Mouse (Mus musculus): ENCODE measurements around the gene Gpatch8. TPM values are rescaled to one million over a fixed set of nuclear protein-coding genes. Genes with fewer than 3 reads are reported as not detected.

Gpatch8 gene
- polyA plus RNA-seq, 1 experiment from 2014 or later: 83.7 TPM

DNA sequence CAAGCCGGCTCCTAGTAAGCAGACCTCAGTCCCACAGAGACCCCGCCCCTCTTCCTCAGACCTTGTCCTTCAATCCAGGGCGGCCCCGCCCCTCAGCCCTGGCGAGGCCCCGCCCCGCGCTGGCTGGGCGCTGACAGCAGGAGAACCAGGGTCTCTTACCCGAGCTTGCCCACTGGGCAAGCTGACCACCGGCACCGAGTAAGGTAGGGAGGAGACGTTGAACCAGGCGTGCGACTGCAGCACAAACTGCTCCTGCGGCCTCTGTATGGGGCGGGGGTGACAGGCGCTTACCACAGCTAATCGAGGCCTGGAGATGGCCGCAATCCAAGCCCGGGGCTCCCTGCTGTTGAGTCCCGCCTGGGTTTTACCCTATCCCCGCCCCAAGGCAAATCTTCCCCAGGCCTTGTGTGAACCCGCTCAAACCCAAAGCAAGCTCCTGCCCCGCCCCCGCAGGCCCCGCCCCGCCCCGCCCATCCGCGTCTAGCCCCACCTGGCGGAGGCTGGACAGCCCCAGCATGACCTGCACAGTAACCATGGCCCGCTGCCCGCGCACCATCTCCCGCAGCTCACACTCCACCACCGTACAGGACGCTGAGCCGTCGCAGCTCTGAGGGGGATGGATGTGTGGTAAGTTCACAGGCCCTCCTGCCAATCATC is 100.3 kb downstream of the Gpatch8 start:
- Histone ChIP-seq H3K36me3 (ENCODE audit: control insufficient read depth, insufficient read depth, low read length) (no peaks in the 10 kb centered on the region), H3K4me1 (ENCODE audit: control insufficient read depth, insufficient read depth, low read length) (peaks cover 3% of the 10 kb centered on the region; the same call in 1 of the 2 replicates), H3K9ac (replicated peaks; ENCODE audit: low read depth, low read length) (peak overlapping the region; percentile 56), H3K27me3 (ENCODE audit: control insufficient read depth, insufficient read depth, low read length) (no peaks in the 10 kb centered on the region), H3K4me3 (ENCODE audit: low read depth, low read length) (peak overlapping the region; percentile 41), H3K4me2 (ENCODE audit: low read depth, low read length) (peak overlapping the region; percentile 77), H3K9me3 (ENCODE audit: control insufficient read depth, low read length) (no peaks in the 10 kb centered on the region), H3K27ac (ENCODE audit: low read depth, low read length) (peak overlapping the region; percentile 48; the same call in 1 of the 2 replicates)
- WGBS: 2% methylated on average over 38 of the region's 40 CpGs
- ATAC-seq (ENCODE audit: low read depth): peak; percentile 87

GRCm38 (mm10) chr11:102453131-102453530 is 103.1 kb downstream of the Gpatch8 start:
- Histone ChIP-seq H3K9ac (replicated peaks; ENCODE audit: low read depth, low read length) (no peak overlapping the region), H3K4me2 (ENCODE audit: low read depth, low read length) (no peak overlapping the region), H3K27me3 (ENCODE audit: control insufficient read depth, insufficient read depth, low read length) (no peaks in the 10 kb centered on the region), H3K4me3 (ENCODE audit: low read depth, low read length) (no peak overlapping the region), H3K4me1 (ENCODE audit: control insufficient read depth, insufficient read depth, low read length) (peaks cover 4% of the 10 kb centered on the region; the same call in 1 of the 2 replicates), H3K27ac (ENCODE audit: low read depth, low read length) (no peak overlapping the region), H3K9me3 (ENCODE audit: control insufficient read depth, low read length) (no peaks in the 10 kb centered on the region), H3K36me3 (ENCODE audit: control insufficient read depth, insufficient read depth, low read length) (no peaks in the 10 kb centered on the region)
- 20% methylated on average over 10 of the region's 10 CpGs for WGBS
- ATAC-seq (ENCODE audit: low read depth): no peak

GRCm38 (mm10) chr11:102449043-102450008 is 106.9 kb downstream of the Gpatch8 start:
- no peak overlapping the region for H3K4me3 ChIP-seq (ENCODE audit: low read depth, low read length)
- no peaks in the 10 kb centered on the region for H3K9me3 ChIP-seq (ENCODE audit: control insufficient read depth, low read length)
- no peak overlapping the region for H3K27ac ChIP-seq (ENCODE audit: low read depth, low read length)
- H3K4me1 ChIP-seq (ENCODE audit: control insufficient read depth, insufficient read depth, low read length): peaks cover 24% of the 10 kb centered on the region
- H3K27me3 ChIP-seq (ENCODE audit: control insufficient read depth, insufficient read depth, low read length): no peaks in the 10 kb centered on the region
- ATAC-seq (ENCODE audit: low read depth): no peak
- no peaks in the 10 kb centered on the region for H3K36me3 ChIP-seq (ENCODE audit: control insufficient read depth, insufficient read depth, low read length)
- no peak overlapping the region for H3K4me2 ChIP-seq (ENCODE audit: low read depth, low read length)
- H3K9ac ChIP-seq (replicated peaks; ENCODE audit: low read depth, low read length): no peak overlapping the region
- WGBS: 56% methylated on average over 17 of the region's 17 CpGs

GRCm38 (mm10) chr11:102448327-102448726 is 107.9 kb downstream of the Gpatch8 start:
- no peaks in the 10 kb centered on the region for H3K27me3 ChIP-seq (ENCODE audit: control insufficient read depth, insufficient read depth, low read length)
- no peak overlapping the region for H3K4me3 ChIP-seq (ENCODE audit: low read depth, low read length)
- WGBS: 14% methylated on average over 8 of the region's 8 CpGs
- H3K27ac ChIP-seq (ENCODE audit: low read depth, low read length): no peak overlapping the region
- no peaks in the 10 kb centered on the region for H3K36me3 ChIP-seq (ENCODE audit: control insufficient read depth, insufficient read depth, low read length)
- H3K4me2 ChIP-seq (ENCODE audit: low read depth, low read length): no peak overlapping the region
- H3K9ac ChIP-seq (replicated peaks; ENCODE audit: low read depth, low read length): no peak overlapping the region
- ATAC-seq (ENCODE audit: low read depth): no peak
- peaks cover 24% of the 10 kb centered on the region for H3K4me1 ChIP-seq (ENCODE audit: control insufficient read depth, insufficient read depth, low read length)
- H3K9me3 ChIP-seq (ENCODE audit: control insufficient read depth, low read length): no peaks in the 10 kb centered on the region

- Histone ChIP-seq H3K9me3 (ENCODE audit: control insufficient read depth, low read length) (no peaks in the 10 kb centered on the region), H3K36me3 (ENCODE audit: control insufficient read depth, insufficient read depth, low read length) (peaks cover 5% of the 10 kb centered on the region), H3K4me2 (ENCODE audit: low read depth, low read length) (peak within 1 kb of the TSS; percentile 72), H3K4me3 (ENCODE audit: low read depth, low read length) (peak within 1 kb of the TSS; percentile 95), H3K9ac (replicated peaks; ENCODE audit: low read depth, low read length) (peak within 1 kb of the TSS; percentile 99), H3K4me1 (ENCODE audit: control insufficient read depth, insufficient read depth, low read length) (peaks cover 24% of the 10 kb centered on the region), H3K27me3 (ENCODE audit: control insufficient read depth, insufficient read depth, low read length) (no peaks in the 10 kb centered on the region), H3K27ac (ENCODE audit: low read depth, low read length) (peak within 1 kb of the TSS; percentile 96)
- peak; percentile 83 for ATAC-seq (ENCODE audit: low read depth)
- under 1% methylated on average over 24 of the region's 40 CpGs for WGBS
Measured at GRCm38 (mm10) chr11:102447497-102447896, 108.7 kb downstream of the Gpatch8 start, which contains the start of gene Fam171a2. Fam171a2 (minus strand) TSS chr11:102447682.

DNA sequence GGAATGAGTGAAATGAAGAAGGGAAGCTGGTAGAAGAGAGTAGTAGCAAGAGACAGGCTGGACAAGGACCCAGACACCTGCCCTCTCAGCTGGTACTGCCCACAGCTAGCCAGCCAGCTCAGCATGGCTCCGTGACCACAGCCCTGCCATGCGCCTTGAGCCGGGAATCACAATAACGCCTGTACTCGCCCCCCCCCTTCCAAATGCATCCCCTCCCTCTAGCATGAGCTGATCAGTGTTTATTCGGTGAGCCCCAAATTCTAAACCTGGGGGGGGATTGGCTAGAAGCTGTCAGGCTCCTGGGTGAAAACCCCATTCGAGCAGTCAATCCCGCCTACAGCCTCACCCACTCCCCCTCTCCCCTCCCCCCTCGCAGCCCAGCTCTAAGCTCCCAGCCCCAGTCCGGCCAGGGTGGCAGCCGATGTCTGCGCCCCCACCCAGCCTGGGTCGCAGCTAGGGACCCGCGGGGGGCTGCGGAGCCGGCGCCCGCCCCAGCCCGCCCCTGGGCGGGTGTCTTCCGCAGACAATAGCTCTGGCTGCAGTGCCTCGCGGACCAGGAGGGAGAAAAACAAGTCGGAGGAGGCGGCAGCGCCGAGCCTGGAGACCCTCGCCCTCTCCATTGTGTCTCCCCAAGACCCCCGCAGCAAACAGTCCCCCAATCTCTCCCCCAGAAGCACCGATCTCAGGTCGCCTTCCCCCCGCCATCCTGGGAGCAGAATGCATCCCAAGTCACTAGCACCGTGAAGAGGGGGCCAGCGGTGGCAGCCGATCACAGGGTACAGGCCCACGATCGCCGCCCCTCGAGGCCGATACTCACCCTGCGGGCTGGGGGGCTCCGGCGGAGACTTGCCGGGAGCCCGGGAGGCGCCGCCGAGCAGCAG is 109.4 kb downstream of the Gpatch8 start:
- no peaks in the 10 kb centered on the region for H3K27me3 ChIP-seq (ENCODE audit: control insufficient read depth, insufficient read depth, low read length)
- H3K36me3 ChIP-seq (ENCODE audit: control insufficient read depth, insufficient read depth, low read length): peaks cover 5% of the 10 kb centered on the region
- no peaks in the 10 kb centered on the region for H3K9me3 ChIP-seq (ENCODE audit: control insufficient read depth, low read length)
- peak; percentile 68 for ATAC-seq (ENCODE audit: low read depth)
- H3K4me3 ChIP-seq (ENCODE audit: low read depth, low read length): peak overlapping the region; percentile 95
- peak overlapping the region; percentile 99 for H3K9ac ChIP-seq (replicated peaks; ENCODE audit: low read depth, low read length)
- H3K27ac ChIP-seq (ENCODE audit: low read depth, low read length): peak overlapping the region; percentile 96
- under 1% methylated on average over 21 of the region's 49 CpGs for WGBS
- peak overlapping the region; percentile 72 for H3K4me2 ChIP-seq (ENCODE audit: low read depth, low read length)
- H3K4me1 ChIP-seq (ENCODE audit: control insufficient read depth, insufficient read depth, low read length): peaks cover 24% of the 10 kb centered on the region

- Histone ChIP-seq H3K9me3 (ENCODE audit: control insufficient read depth, low read length) (no peaks in the 10 kb centered on the region), H3K4me1 (ENCODE audit: control insufficient read depth, insufficient read depth, low read length) (peaks cover 24% of the 10 kb centered on the region), H3K9ac (replicated peaks; ENCODE audit: low read depth, low read length) (peak overlapping the region; percentile 99), H3K4me3 (ENCODE audit: low read depth, low read length) (peak overlapping the region; percentile 95), H3K4me2 (ENCODE audit: low read depth, low read length) (peak overlapping the region; percentile 72), H3K27ac (ENCODE audit: low read depth, low read length) (peak overlapping the region; percentile 96), H3K27me3 (ENCODE audit: control insufficient read depth, insufficient read depth, low read length) (no peaks in the 10 kb centered on the region), H3K36me3 (ENCODE audit: control insufficient read depth, insufficient read depth, low read length) (peaks cover 8% of the 10 kb centered on the region)
- peak; percentile 1; the same call in 1 of the 2 replicates for ATAC-seq (ENCODE audit: low read depth)
- 11% methylated on average over 7 of the region's 7 CpGs for WGBS
Measured at GRCm38 (mm10) chr11:102445891-102446361, 110.3 kb downstream of the Gpatch8 start.

- Histone ChIP-seq H3K4me2 (ENCODE audit: low read depth, low read length) (peak overlapping the region; percentile 72), H3K36me3 (ENCODE audit: control insufficient read depth, insufficient read depth, low read length) (peaks cover 10% of the 10 kb centered on the region), H3K4me1 (ENCODE audit: control insufficient read depth, insufficient read depth, low read length) (peaks cover 24% of the 10 kb centered on the region), H3K9ac (replicated peaks; ENCODE audit: low read depth, low read length) (peak overlapping the region; percentile 12), H3K4me3 (ENCODE audit: low read depth, low read length) (peak overlapping the region; percentile 95), H3K27ac (ENCODE audit: low read depth, low read length) (peak overlapping the region; percentile 96; the same call in 1 of the 2 replicates), H3K9me3 (ENCODE audit: control insufficient read depth, low read length) (no peaks in the 10 kb centered on the region), H3K27me3 (ENCODE audit: control insufficient read depth, insufficient read depth, low read length) (no peaks in the 10 kb centered on the region)
- ATAC-seq (ENCODE audit: low read depth): no peak
- WGBS: 19% methylated on average over 10 of the region's 10 CpGs
Measured at GRCm38 (mm10) chr11:102445264-102445890, 110.8 kb downstream of the Gpatch8 start.
